In genomic region chr10:10737041-10737681, GRCm38 (mm10) we compare ENCODE assay signal across 12 mouse cellular contexts. TPM values are rescaled to one million over a fixed set of nuclear protein-coding genes. Genes with fewer than 3 reads are reported as not detected.
DNase-seq lines count a peak whose midpoint lies in the region; ATAC-seq lines count a peak whose summit lies in the region.
"Had no signal": no experiment of that assay in that cellular context is flagged by ENCODE, and none has a peak within 500 bp of the region (broad histone marks: within the 10 kb centered on the region; RNA-seq: fewer than 3 reads in every experiment).

No protein-coding gene starts in this region.

- WGBS in heart, embryonic 13.5 days = 15% methylated on average over 1 of the region's 1 CpGs
- 53% methylated on average over 1 of the region's 1 CpGs for WGBS in hindbrain, embryonic 14.5 days

- no peaks in the 10 kb centered on the region for H3K9me3 ChIP-seq in heart, embryonic 13.5 days
- no peaks in the 10 kb centered on the region for H3K9me3 ChIP-seq in hindbrain, embryonic 14.5 days (ENCODE audit: control insufficient read depth, low read length)

- no peak overlapping the region for H3K4me3 ChIP-seq in heart, embryonic 13.5 days
- H3K4me3 ChIP-seq in hindbrain, embryonic 14.5 days (replicated peaks; ENCODE audit: low read length) = no peak overlapping the region
- H3K4me3 ChIP-seq: myocyte had no signal

- DNase-seq in frontal cortex, adult 2 months (ENCODE audit: extremely low spot score in 1 of 2, low spot score in 1 of 2) = peak; percentile 18 to 61
- DNase-seq in frontal cortex, postnatal 10 days (ENCODE audit: low spot score in 2 of 2) = no peak
- DNase-seq in 3T3-L1 (ENCODE audit: low read depth, low spot score) = peak; percentile 70
- peak; percentile 34 to 62 for DNase-seq in left cerebral cortex, postnatal 25 days (ENCODE audit: low spot score in 2 of 2)
- DNase-seq in B cell, adult 2 months = no peak
- no peak for DNase-seq in hindbrain, embryonic 14.5 days (ENCODE audit: low spot score)
- no peak for DNase-seq in gastrocnemius, postnatal 36 days

- H3K27ac ChIP-seq in heart, embryonic 13.5 days (replicated peaks) = 0 out of 2 replicates have a peak overlapping the region, but pooled peaks have one; percentile 15
- H3K27ac ChIP-seq in hindbrain, embryonic 14.5 days = no peak overlapping the region
- H3K27ac ChIP-seq: stomach, postnatal 0 days had no signal

- no peak overlapping the region for H3K9ac ChIP-seq in heart, embryonic 13.5 days
- H3K9ac ChIP-seq in hindbrain, embryonic 14.5 days = no peak overlapping the region

- H3K27me3 ChIP-seq in heart, embryonic 13.5 days (replicated peaks) = no peaks in the 10 kb centered on the region
- no peaks in the 10 kb centered on the region for H3K27me3 ChIP-seq in hindbrain, embryonic 14.5 days (ENCODE audit: control insufficient read depth, insufficient read depth, low read length)

- no peaks in the 10 kb centered on the region for H3K36me3 ChIP-seq in heart, embryonic 13.5 days
- no peaks in the 10 kb centered on the region for H3K36me3 ChIP-seq in hindbrain, embryonic 14.5 days (replicated peaks; ENCODE audit: control insufficient read depth, insufficient read depth)

- no peak overlapping the region for H3K4me2 ChIP-seq in heart, embryonic 13.5 days
- H3K4me2 ChIP-seq in hindbrain, embryonic 14.5 days (replicated peaks) = no peak overlapping the region

- intact Hi-C loops in left cerebral cortex, postnatal 25 days (cut with DNase I) = no loop called here
- intact Hi-C loops in gastrocnemius, postnatal 36 days (cut with DNase I) = no loop called here

- peaks cover 5% of the 10 kb centered on the region; the same call in 1 of the 2 replicates for H3K4me1 ChIP-seq in heart, embryonic 13.5 days
- no peaks in the 10 kb centered on the region for H3K4me1 ChIP-seq in hindbrain, embryonic 14.5 days (replicated peaks; ENCODE audit: control insufficient read depth, insufficient read depth, low read length)

- ATAC-seq in heart, embryonic 13.5 days (ENCODE audit: extremely low read depth, insufficient number of reproducible peaks, low FRiP score, low TSS enrichment) = no peak
- no peak for ATAC-seq in hindbrain, embryonic 14.5 days (ENCODE audit: low FRiP score)
- ATAC-seq: forebrain, embryonic 16.5 days had no signal

RNA-seq across cellular contexts. Expression of gene Gm10944, which starts 56.0 kb away (rescaled TPM):
- not detected in 2 replicates for polyA plus RNA-seq in frontal cortex, adult 2 months (2012; rRNA removed)
- not detected in 2 replicates for polyA plus RNA-seq in heart, embryonic 13.5 days (2015; fragmentation: Nextera tagmentation; extraction: Ambion mirVana)
- total RNA-seq in left cerebral cortex, postnatal 25 days (2021) = not detected
- polyA plus RNA-seq in hindbrain, embryonic 14.5 days (2014; fragmentation: Nextera tagmentation; extraction: Ambion mirVana) = not detected in 2 replicates
- total RNA-seq in gastrocnemius, postnatal 36 days (2021) = not detected
- total RNA-seq: layer of hippocampus, postnatal 36 days had no signal
- polyA plus RNA-seq: forebrain, embryonic 16.5 days; myocyte; stomach, postnatal 0 days had no signal

Comparison
In these comparisons a context has a peak if more than half of its experiments do, and no peak if none do; other contexts are left out.
1. DNase-seq: peak in frontal cortex, adult 2 months (2 of 2), 3T3-L1 (single experiment) and left cerebral cortex, postnatal 25 days (2 of 2); none in frontal cortex, postnatal 10 days (0 of 2), B cell, adult 2 months (0 of 2), hindbrain, embryonic 14.5 days (single experiment) and gastrocnemius, postnatal 36 days (0 of 2).